Mouse (Mus musculus) embryonic facial prominence, embryonic 11.5 days (tissue): ENCODE measurements around the gene Macrod1. TPM values are rescaled to one million over a fixed set of nuclear protein-coding genes. Genes with fewer than 3 reads are reported as not detected.

Experiments used
- ATAC-seq: fragments of 200-750 bp; cut with Nextera tagmentation; replicated peaks from 2 replicates; pipeline ENCODE4 v1.8.0; 2017; ENCODE audit warnings: low read depth; ENCODE audit not compliant: insufficient number of reproducible peaks, low FRiP score, low TSS enrichment
- DNase-seq: peaks from one replicate; pipeline ENCODE4 v3.0.0-alpha.2; 2015; ENCODE audit warnings: low spot score
- H3K27ac ChIP-seq: fragments of 300-500 bp; sonication (generic); replicated peaks from 2 replicates; pipeline ENCODE4 v1.5.1; 2014; ENCODE audit warnings: mild to moderate bottlenecking, low read depth, low read length, control low read depth
- H3K27me3 ChIP-seq: fragments of 300-500 bp; sonication (generic); 2 replicates; pipeline ENCODE4 v1.6.1; 2014; ENCODE audit warnings: mild to moderate bottlenecking, low read length, moderate library complexity, mixed read lengths; ENCODE audit not compliant: control insufficient read depth, insufficient read depth
- H3K36me3 ChIP-seq: fragments of 300-500 bp; sonication (generic); replicated peaks from 2 replicates; pipeline ENCODE4 v1.6.1; 2014; ENCODE audit warnings: low read depth, mild to moderate bottlenecking, low read length, moderate library complexity, mixed read lengths; ENCODE audit not compliant: control insufficient read depth, insufficient read depth
- H3K4me1 ChIP-seq: fragments of 300-500 bp; sonication (generic); 2 replicates; pipeline ENCODE4 v1.6.1; 2014; ENCODE audit warnings: low read length, mixed read lengths; ENCODE audit not compliant: control insufficient read depth, insufficient read depth
- H3K4me2 ChIP-seq: fragments of 300-500 bp; sonication (generic); 2 replicates; pipeline ENCODE4 v1.6.1; 2014; ENCODE audit warnings: low read depth, mild to moderate bottlenecking, control low read depth, low read length, moderate library complexity
- H3K4me3 ChIP-seq: fragments of 300-500 bp; sonication (generic); 2 replicates; pipeline ENCODE4 v1.5.1; 2014; ENCODE audit warnings: low read depth, low read length, control low read depth
- H3K9ac ChIP-seq: fragments of 300-500 bp; sonication (generic); replicated peaks from 2 replicates; pipeline ENCODE4 v1.6.1; 2014; ENCODE audit warnings: mild to moderate bottlenecking, control low read depth, low read length
- H3K9me3 ChIP-seq: fragments of 300-500 bp; sonication (generic); replicated peaks from 2 replicates; pipeline ENCODE4 v1.6.1; 2016; ENCODE audit warnings: mild to moderate bottlenecking, low read length, inconsistent platforms, mixed read lengths; ENCODE audit not compliant: control insufficient read depth
- WGBS: fragments of 180-500 bp; shearing (Covaris S2); extraction: QIAGEN DNeasy Blood & Tissue Kit; methylation state at CpG from one replicate; pipeline ENCODE4 v1.1.7; 2014; 5-methylcytosine and 5-hydroxymethylcytosine counted together
- polyA plus RNA-seq: library from polyadenylated mRNA; unstranded; fragments of >200 nt; fragmentation: Nextera tagmentation; extraction: Ambion mirVana; gene quantifications from 2 replicates; pipeline ENCODE4 v1.2.1, GENCODE M21; 2014

The Macrod1 gene
- polyA plus RNA-seq, 1 experiment from 2014 or later = 6.9 TPM

- WGBS = 86% methylated on average over 7 of the region's 7 CpGs
- DNase-seq (no peak), ATAC-seq (no peak)
- H3K4me1 ChIP-seq = no peaks in the 10 kb centered on the region; the same call in 1 of the 2 replicates
- H3K36me3 ChIP-seq = no peaks in the 10 kb centered on the region
- no peak overlapping the region for H3K4me3 ChIP-seq
- H3K27ac ChIP-seq = no peak overlapping the region
- H3K9ac ChIP-seq = no peak overlapping the region
- H3K9me3 ChIP-seq = no peaks in the 10 kb centered on the region
- H3K4me2 ChIP-seq = no peak overlapping the region
- no peaks in the 10 kb centered on the region for H3K27me3 ChIP-seq
Measured at GRCm38 (mm10) chr19:7078271-7078670, 21.7 kb downstream of the Macrod1 start.

- Histone ChIP-seq H3K9me3 (no peaks in the 10 kb centered on the region), H3K27me3 (no peaks in the 10 kb centered on the region), H3K27ac (no peak overlapping the region), H3K36me3 (no peaks in the 10 kb centered on the region), H3K4me2 (no peak overlapping the region), H3K4me3 (no peak overlapping the region), H3K4me1 (no peaks in the 10 kb centered on the region; the same call in 1 of the 2 replicates), H3K9ac (no peak overlapping the region)
- WGBS = 67% methylated on average over 7 of the region's 7 CpGs
- ATAC-seq (no peak; the same call in 1 of the 2 replicates), DNase-seq (no peak)
Measured at GRCm38 (mm10) chr19:7081516-7082266, 25.1 kb downstream of the Macrod1 start.

GRCm38 (mm10) chr19:7083035-7083794 is 26.6 kb downstream of the Macrod1 start:
- Histone ChIP-seq H3K27me3 (no peaks in the 10 kb centered on the region; the same call in 1 of the 2 replicates), H3K9me3 (no peaks in the 10 kb centered on the region), H3K36me3 (no peaks in the 10 kb centered on the region), H3K9ac (no peak overlapping the region), H3K4me3 (no peak overlapping the region), H3K27ac (no peak overlapping the region), H3K4me1 (no peaks in the 10 kb centered on the region; the same call in 1 of the 2 replicates), H3K4me2 (no peak overlapping the region)
- DNase-seq (peak; percentile 44), ATAC-seq (no peak; the same call in 1 of the 2 replicates)
- WGBS = 24% methylated on average over 14 of the region's 14 CpGs

GRCm38 (mm10) chr19:7084734-7085133 is 28.1 kb downstream of the Macrod1 start:
- no peak overlapping the region for H3K4me3 ChIP-seq
- H3K27ac ChIP-seq = no peak overlapping the region
- ATAC-seq (no peak), DNase-seq (no peak)
- WGBS = 81% methylated on average over 15 of the region's 15 CpGs
- no peak overlapping the region for H3K9ac ChIP-seq
- no peaks in the 10 kb centered on the region; the same call in 1 of the 2 replicates for H3K27me3 ChIP-seq
- H3K36me3 ChIP-seq = no peaks in the 10 kb centered on the region
- H3K4me2 ChIP-seq = no peak overlapping the region
- no peaks in the 10 kb centered on the region; the same call in 1 of the 2 replicates for H3K4me1 ChIP-seq
- no peaks in the 10 kb centered on the region for H3K9me3 ChIP-seq

- no peaks in the 10 kb centered on the region for H3K36me3 ChIP-seq
- H3K27ac ChIP-seq = no peak overlapping the region
- peaks cover 4% of the 10 kb centered on the region for H3K4me1 ChIP-seq
- no peak overlapping the region for H3K4me2 ChIP-seq
- WGBS = 6% methylated on average over 9 of the region's 9 CpGs
- H3K9me3 ChIP-seq = no peaks in the 10 kb centered on the region
- no peaks in the 10 kb centered on the region; the same call in 1 of the 2 replicates for H3K27me3 ChIP-seq
- ATAC-seq = no peak
- H3K4me3 ChIP-seq = no peak overlapping the region
- H3K9ac ChIP-seq = no peak overlapping the region; the same call in 1 of the 2 replicates
- DNase-seq = no peak
Measured at GRCm38 (mm10) chr19:7088558-7088957, 31.9 kb downstream of the Macrod1 start.

GRCm38 (mm10) chr19:7089050-7089449 is 32.4 kb downstream of the Macrod1 start:
- Histone ChIP-seq H3K9me3 (no peaks in the 10 kb centered on the region), H3K27ac (no peak overlapping the region), H3K36me3 (no peaks in the 10 kb centered on the region), H3K4me2 (no peak overlapping the region), H3K27me3 (no peaks in the 10 kb centered on the region; the same call in 1 of the 2 replicates), H3K9ac (no peak overlapping the region), H3K4me1 (peaks cover 4% of the 10 kb centered on the region), H3K4me3 (no peak overlapping the region)
- DNase-seq = no peak
- ATAC-seq = no peak
- 52% methylated on average over 5 of the region's 5 CpGs for WGBS

- H3K36me3 ChIP-seq = no peaks in the 10 kb centered on the region
- 35% methylated on average over 7 of the region's 7 CpGs for WGBS
- H3K4me3 ChIP-seq = no peak overlapping the region
- H3K27me3 ChIP-seq = no peaks in the 10 kb centered on the region; the same call in 1 of the 2 replicates
- no peaks in the 10 kb centered on the region for H3K9me3 ChIP-seq
- ATAC-seq (no peak), DNase-seq (no peak)
- no peak overlapping the region for H3K4me2 ChIP-seq
- peaks cover 4% of the 10 kb centered on the region for H3K4me1 ChIP-seq
- no peak overlapping the region for H3K9ac ChIP-seq
- H3K27ac ChIP-seq = no peak overlapping the region
Measured at GRCm38 (mm10) chr19:7089842-7090251, 33.2 kb downstream of the Macrod1 start.
